Mouse (Mus musculus) liver, adult 2 months (tissue): Measurements from ENCODE around the gene Gm37240. TPM values are rescaled to one million over a fixed set of nuclear protein-coding genes. Genes with fewer than 3 reads are reported as not detected.

Experiments
- DNase-seq: peaks from one replicate; pipeline ENCODE4 v3.0.0-alpha.2; 2011; ENCODE audit warnings: low read depth, low spot score; ENCODE audit errors: extremely low read depth
- H3K27ac ChIP-seq: fragments of 200-500 bp; replicated peaks from 2 replicates; pipeline ENCODE4 v1.5.1; 2012; ENCODE audit warnings: low read depth, mild to moderate bottlenecking, control low read depth, inconsistent platforms, low read length; ENCODE audit not compliant: insufficient read depth
- H3K27me3 ChIP-seq: fragments of 200-500 bp; 2 replicates; pipeline ENCODE4 v1.6.1; 2012; ENCODE audit warnings: mild to moderate bottlenecking, moderate library complexity, low read length, inconsistent platforms; ENCODE audit not compliant: control insufficient read depth, insufficient read depth
- H3K36me3 ChIP-seq: fragments of 200-500 bp; 2 replicates; pipeline ENCODE4 v1.6.1; 2012; ENCODE audit warnings: low read length, inconsistent platforms; ENCODE audit not compliant: control insufficient read depth, insufficient read depth
- H3K4me1 ChIP-seq: fragments of 200-500 bp; 2 replicates; pipeline ENCODE4 v1.6.1; 2011; ENCODE audit warnings: low read length; ENCODE audit not compliant: control insufficient read depth, insufficient read depth
- H3K4me3 ChIP-seq: fragments of 200-500 bp; 2 replicates; pipeline ENCODE4 v1.5.1; 2011; ENCODE audit warnings: low read depth, mild to moderate bottlenecking, control low read depth, low read length, moderate library complexity; ENCODE audit not compliant: insufficient read depth
- H3K79me2 ChIP-seq: fragments of 200-500 bp; 2 replicates; pipeline ENCODE4 v1.6.1; 2012; ENCODE audit warnings: inconsistent platforms, mild to moderate bottlenecking, low read length, moderate library complexity; ENCODE audit not compliant: control insufficient read depth, insufficient read depth
- H3K9ac ChIP-seq: fragments of 200-500 bp; 2 replicates; pipeline ENCODE4 v1.6.1; 2012; ENCODE audit warnings: low read depth, mild to moderate bottlenecking, control low read depth, inconsistent platforms, low read length
- CTCF ChIP-seq: fragments of 200-500 bp; IDR thresholded peaks from 2 replicates; pipeline ENCODE4 v1.5.1; 2011; ENCODE audit warnings: low read depth, low read length, control low read depth
- POLR2A ChIP-seq: fragments of 200-500 bp; IDR thresholded peaks from 2 replicates; pipeline ENCODE4 v1.6.1; 2011; ENCODE audit warnings: low read length, control low read depth; ENCODE audit not compliant: insufficient read depth; ENCODE audit errors: extremely low read depth
- WGBS: fragments of 180-500 bp; shearing (Covaris S2); methylation state at CpG from one replicate; pipeline ENCODE4 v1.1.7; 2018; 5-methylcytosine and 5-hydroxymethylcytosine counted together
- polyA plus RNA-seq: library from polyadenylated mRNA; depleted of rRNA; stranded (reverse); fragments of >200 nt; gene quantifications from 2 replicates; pipeline ENCODE4 v1.2.3, GENCODE M21; 2012
- total RNA-seq: library from RNA; depleted of rRNA; stranded (reverse); fragments of >200 nt; gene quantifications from 2 replicates; pipeline ENCODE4 v1.2.3, GENCODE M21; 2014

The Gm37240 gene
- total and polyA plus RNA-seq, 2 experiments = 2.2 to 6.9 TPM

DNA sequence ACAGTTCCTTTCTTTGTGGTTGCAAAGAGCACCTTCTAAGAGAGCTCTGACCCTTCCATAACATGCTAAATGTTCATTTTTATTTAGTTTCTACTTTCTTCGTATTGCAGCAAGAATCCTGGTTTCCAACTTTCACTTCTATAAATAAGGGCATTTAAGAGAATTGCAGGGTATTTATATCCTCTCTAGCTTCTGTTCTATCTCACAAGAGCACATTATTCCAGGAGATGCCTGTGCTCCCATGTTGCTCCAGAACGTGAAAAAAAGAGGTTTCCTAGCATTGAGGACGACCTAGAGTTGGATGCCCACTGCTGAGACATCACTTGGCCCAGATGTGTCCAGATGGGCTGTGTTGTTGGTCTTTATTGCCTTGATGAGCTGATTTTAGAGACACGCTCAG lies 742.2 kb downstream of the Gm37240 start:
- H3K27me3 ChIP-seq = no peaks in the 10 kb centered on the region
- H3K79me2 ChIP-seq = no peaks in the 10 kb centered on the region
- no peak overlapping the region for H3K27ac ChIP-seq
- no peaks in the 10 kb centered on the region for H3K4me1 ChIP-seq
- no peak for TF ChIP-seq CTCF
- TF ChIP-seq POLR2A = no peak
- DNase-seq = no peak
- H3K9ac ChIP-seq = no peak overlapping the region
- 78% methylated on average over 4 of the region's 4 CpGs for WGBS
- no peak overlapping the region for H3K4me3 ChIP-seq
- no peaks in the 10 kb centered on the region for H3K36me3 ChIP-seq

DNA sequence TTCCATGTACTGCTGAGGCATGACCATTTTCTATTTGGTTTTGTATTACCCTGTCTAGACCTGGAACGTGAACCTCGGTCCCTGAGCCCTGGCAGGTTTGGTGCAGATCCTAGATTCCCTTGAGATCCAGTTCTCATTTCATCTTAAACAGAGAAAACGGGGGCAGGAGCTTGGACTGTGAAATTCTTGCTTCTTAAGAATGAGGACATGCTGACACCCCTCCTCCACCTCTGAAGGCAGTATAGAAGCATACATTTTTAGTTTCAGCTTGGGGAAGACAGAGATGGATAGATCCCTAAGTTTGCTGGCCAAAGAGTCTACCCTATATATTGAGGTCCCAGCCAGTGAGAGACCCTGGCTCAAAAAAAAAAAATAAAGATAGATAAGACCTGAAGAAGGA lies 742.9 kb downstream of the Gm37240 start:
- Histone ChIP-seq H3K27me3 (no peaks in the 10 kb centered on the region), H3K79me2 (no peaks in the 10 kb centered on the region), H3K9ac (no peak overlapping the region), H3K4me1 (no peaks in the 10 kb centered on the region), H3K36me3 (no peaks in the 10 kb centered on the region), H3K4me3 (no peak overlapping the region), H3K27ac (no peak overlapping the region)
- TF ChIP-seq POLR2A (no peak), CTCF (no peak)
- DNase-seq = no peak
- 76% methylated on average over 3 of the region's 3 CpGs for WGBS

GRCm38 (mm10) chr3:85140488-85140887 lies 746.8 kb downstream of the Gm37240 start:
- no peaks in the 10 kb centered on the region for H3K36me3 ChIP-seq
- H3K79me2 ChIP-seq = no peaks in the 10 kb centered on the region
- no peak overlapping the region for H3K9ac ChIP-seq
- no peak overlapping the region for H3K27ac ChIP-seq
- no peak for DNase-seq
- 42% methylated on average over 7 of the region's 7 CpGs for WGBS
- H3K4me1 ChIP-seq = no peaks in the 10 kb centered on the region
- TF ChIP-seq POLR2A = no peak
- no peak for TF ChIP-seq CTCF
- no peak overlapping the region for H3K4me3 ChIP-seq
- H3K27me3 ChIP-seq = no peaks in the 10 kb centered on the region

GRCm38 (mm10) chr3:85138407-85138806 lies 748.9 kb downstream of the Gm37240 start:
- Histone ChIP-seq H3K36me3 (no peaks in the 10 kb centered on the region), H3K79me2 (no peaks in the 10 kb centered on the region), H3K4me3 (no peak overlapping the region), H3K27me3 (no peaks in the 10 kb centered on the region), H3K9ac (no peak overlapping the region), H3K4me1 (no peaks in the 10 kb centered on the region), H3K27ac (no peak overlapping the region)
- DNase-seq = no peak
- 82% methylated on average over 2 of the region's 2 CpGs for WGBS
- TF ChIP-seq CTCF (no peak), POLR2A (no peak)

DNA sequence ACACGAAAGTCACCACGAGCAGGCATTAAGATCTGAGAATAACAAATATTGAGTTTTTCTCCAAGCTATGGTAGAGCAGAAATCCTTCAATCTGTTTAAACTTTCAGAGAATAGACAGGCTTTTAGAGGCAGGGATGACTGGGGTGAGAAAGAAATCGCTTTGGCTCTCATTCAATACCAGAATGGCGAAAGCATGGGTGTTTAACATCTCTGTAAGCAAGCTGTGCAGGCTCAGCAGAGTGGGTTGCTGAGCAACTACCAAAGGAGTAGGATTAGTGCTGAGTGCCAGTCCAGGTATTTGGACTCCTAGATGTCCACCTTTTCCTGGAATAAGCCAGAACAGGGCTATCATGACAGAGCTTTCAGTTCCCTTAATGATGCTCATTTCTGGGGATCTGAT lies 753.8 kb downstream of the Gm37240 start:
- Histone ChIP-seq H3K9ac (no peak overlapping the region), H3K4me1 (peaks cover 2% of the 10 kb centered on the region; the same call in 1 of the 2 replicates), H3K27me3 (no peaks in the 10 kb centered on the region), H3K4me3 (no peak overlapping the region), H3K79me2 (no peaks in the 10 kb centered on the region), H3K36me3 (no peaks in the 10 kb centered on the region), H3K27ac (no peak overlapping the region)
- 92% methylated on average over 4 of the region's 4 CpGs for WGBS
- no peak for DNase-seq
- no peak for TF ChIP-seq CTCF
- TF ChIP-seq POLR2A = no peak

DNA sequence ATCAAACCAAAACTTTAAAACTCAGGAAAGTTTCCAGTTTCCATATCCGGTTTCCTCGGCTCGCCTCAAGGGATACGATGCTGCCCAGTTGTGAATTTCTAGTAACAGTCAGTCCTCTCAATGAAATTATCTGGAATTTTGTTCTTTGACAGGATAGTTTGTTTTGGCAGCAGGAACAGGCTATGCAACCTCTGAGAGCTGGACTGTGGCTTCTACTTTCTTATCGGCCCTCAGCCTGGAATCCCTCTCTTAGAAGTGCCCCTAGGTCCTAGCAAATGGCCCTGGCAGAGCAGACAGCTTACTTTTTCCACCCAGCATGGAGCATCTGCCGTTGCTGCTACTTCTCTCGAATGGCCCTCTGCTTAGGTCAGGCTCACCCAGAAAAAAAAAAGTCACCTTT lies 755.4 kb downstream of the Gm37240 start:
- H3K4me1 ChIP-seq = peaks cover 2% of the 10 kb centered on the region; the same call in 1 of the 2 replicates
- no peaks in the 10 kb centered on the region for H3K36me3 ChIP-seq
- peak; percentile 66 for DNase-seq
- no peaks in the 10 kb centered on the region for H3K27me3 ChIP-seq
- H3K79me2 ChIP-seq = no peaks in the 10 kb centered on the region
- TF ChIP-seq POLR2A = no peak
- no peak for TF ChIP-seq CTCF
- H3K27ac ChIP-seq = no peak overlapping the region
- H3K9ac ChIP-seq = no peak overlapping the region
- H3K4me3 ChIP-seq = no peak overlapping the region
- WGBS = 50% methylated on average over 7 of the region's 7 CpGs
